Mouse (Mus musculus) forebrain, embryonic 15.5 days (tissue): ENCODE results near the gene Raver2. TPM values are rescaled to one million over a fixed set of nuclear protein-coding genes. Genes with fewer than 3 reads are reported as not detected.
A peak's percentile ranks its signal among the peaks of the same experiment; 100 is the strongest.
"Not testable (repeated sequence)": the region's sequence is repeated elsewhere in the genome, so short reads cannot be mapped to it uniquely, and the experiment has no call there.

Experiments
- ATAC-seq: fragments of 200-750 bp; cut with Nextera tagmentation; replicated peaks from 2 replicates; pipeline ENCODE4 v1.8.0; 2017; ENCODE audit warnings: mild to moderate bottlenecking, moderate TSS enrichment, moderate library complexity
- H3K27ac ChIP-seq: fragments of 300-500 bp; sonication (generic); replicated peaks from 2 replicates; pipeline ENCODE4 v1.5.1; 2015; ENCODE audit warnings: mild to moderate bottlenecking, inconsistent platforms
- H3K27me3 ChIP-seq: fragments of 300-500 bp; sonication (generic); 2 replicates; pipeline ENCODE4 v1.6.1; 2015; ENCODE audit warnings: inconsistent platforms
- H3K36me3 ChIP-seq: fragments of 300-500 bp; sonication (generic); 2 replicates; pipeline ENCODE4 v1.6.1; 2015; ENCODE audit warnings: mild to moderate bottlenecking, inconsistent platforms
- H3K4me1 ChIP-seq: fragments of 300-500 bp; sonication (generic); 2 replicates; pipeline ENCODE4 v1.6.1; 2015; ENCODE audit warnings: inconsistent platforms
- H3K4me2 ChIP-seq: fragments of 300-500 bp; sonication (generic); replicated peaks from 2 replicates; pipeline ENCODE4 v1.6.1; 2015; ENCODE audit warnings: mild to moderate bottlenecking, inconsistent platforms
- H3K4me3 ChIP-seq: fragments of 300-500 bp; sonication (generic); 2 replicates; pipeline ENCODE4 v1.5.1; 2015; ENCODE audit warnings: mild to moderate bottlenecking, inconsistent platforms
- H3K9ac ChIP-seq: fragments of 300-500 bp; sonication (generic); replicated peaks from 2 replicates; pipeline ENCODE4 v1.6.1; 2015; ENCODE audit warnings: mild to moderate bottlenecking, inconsistent platforms
- H3K9me3 ChIP-seq: fragments of 300-500 bp; sonication (generic); 2 replicates; pipeline ENCODE4 v1.6.1; 2016; ENCODE audit warnings: inconsistent platforms
- WGBS: fragments of 180-500 bp; shearing (Covaris S2); methylation state at CpG from one replicate; pipeline ENCODE4 v1.1.7; 2015; ENCODE audit warnings: mixed read lengths; 5-methylcytosine and 5-hydroxymethylcytosine counted together
- polyA plus RNA-seq: library from polyadenylated mRNA; unstranded; fragments of >200 nt; fragmentation: Nextera tagmentation; extraction: Ambion mirVana; gene quantifications from 2 replicates; pipeline ENCODE4 v1.2.1, GENCODE M21; 2015

Gene Raver2
- polyA plus RNA-seq, 1 experiment from 2014 or later: 4.9 TPM

DNA sequence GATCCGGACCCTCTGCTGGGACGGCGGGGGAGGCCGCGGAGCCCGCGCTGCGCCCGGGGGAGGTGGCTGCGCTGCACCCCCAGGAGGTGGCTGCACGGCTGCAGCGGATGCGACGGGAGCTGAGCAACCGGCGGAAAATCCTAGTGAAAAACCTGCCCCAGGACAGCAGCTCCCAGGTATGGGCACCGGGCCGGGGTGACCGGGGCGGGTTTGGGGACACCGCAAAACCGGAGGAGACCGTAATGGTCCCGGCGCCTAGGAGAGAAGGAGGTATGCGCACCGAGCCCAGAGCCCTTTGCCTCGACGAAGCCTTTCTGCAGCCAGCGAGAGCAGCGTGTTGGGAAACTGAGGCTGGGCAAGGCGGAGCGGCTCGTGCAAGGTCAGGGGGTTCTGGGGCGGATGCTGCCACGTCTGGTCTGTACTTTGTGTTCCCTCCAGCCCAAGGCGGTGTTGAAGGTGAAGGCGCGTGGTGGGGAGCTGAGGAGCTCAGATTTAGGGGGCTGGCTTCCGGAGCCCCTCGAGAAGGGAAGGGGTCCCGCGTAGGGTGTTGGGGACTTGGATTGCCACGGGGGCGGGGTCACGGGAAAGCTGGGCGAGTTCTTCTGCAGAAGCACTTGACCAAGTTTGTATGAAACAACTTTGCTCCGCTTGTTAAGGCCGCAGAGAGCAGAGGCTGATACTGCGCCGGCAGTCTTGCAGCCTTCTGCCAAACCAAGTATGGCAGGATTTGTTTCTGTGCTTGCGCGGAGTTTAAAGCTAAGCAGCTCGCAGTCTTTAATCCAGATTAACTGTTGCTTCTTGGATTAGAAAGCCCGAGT lies 580 bp downstream of the Raver2 start:
- Histone ChIP-seq H3K4me1 (peaks cover 12% of the 10 kb centered on the region; the same call in 1 of the 2 replicates), H3K36me3 (no peaks in the 10 kb centered on the region), H3K9me3 (no peaks in the 10 kb centered on the region), H3K4me3 (peak overlapping the region; percentile 87), H3K4me2 (peak overlapping the region; percentile 93), H3K27me3 (0 out of 2 replicates have a peak, but pooled peaks cover 2% of the 10 kb centered on the region), H3K27ac (no peak overlapping the region), H3K9ac (peak overlapping the region; percentile 64)
- peak; percentile 90 for ATAC-seq
- WGBS: under 1% methylated on average over 55 of the region's 55 CpGs

DNA sequence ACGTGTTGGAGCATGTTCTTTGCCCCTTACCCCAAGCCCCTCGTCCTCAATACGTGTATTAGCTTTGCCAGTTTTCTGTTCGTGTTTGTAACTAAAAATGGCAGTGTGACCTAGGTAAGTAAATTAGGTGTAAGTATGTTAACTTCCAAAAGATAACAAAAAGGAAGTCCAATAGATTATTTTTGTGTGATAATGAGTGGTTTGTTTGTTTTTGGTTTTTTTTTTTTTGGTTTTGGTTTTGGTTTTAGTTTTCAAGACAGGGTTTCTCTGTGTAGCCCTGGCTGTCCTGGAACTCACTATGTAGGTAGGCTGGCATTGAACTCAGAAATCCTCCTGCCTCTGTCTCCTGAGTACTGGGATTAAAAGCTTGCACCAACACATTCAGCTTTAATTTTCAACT lies 2.8 kb downstream of the Raver2 start:
- Histone ChIP-seq H3K27ac (no peak overlapping the region), H3K9ac (no peak overlapping the region), H3K4me3 (no peak overlapping the region), H3K36me3 (no peaks in the 10 kb centered on the region), H3K4me2 (no peak overlapping the region), H3K4me1 (peaks cover 12% of the 10 kb centered on the region; the same call in 1 of the 2 replicates), H3K9me3 (no peaks in the 10 kb centered on the region), H3K27me3 (0 out of 2 replicates have a peak, but pooled peaks cover 2% of the 10 kb centered on the region)
- ATAC-seq: no peak
- 89% methylated on average over 4 of the region's 4 CpGs for WGBS

GRCm38 (mm10) chr4:101076425-101076824 lies 7.6 kb downstream of the Raver2 start:
- H3K36me3 ChIP-seq: no peaks in the 10 kb centered on the region
- H3K4me3 ChIP-seq: no peak overlapping the region
- H3K9me3 ChIP-seq: no peaks in the 10 kb centered on the region
- H3K4me1 ChIP-seq: no peaks in the 10 kb centered on the region
- H3K4me2 ChIP-seq: no peak overlapping the region
- H3K27ac ChIP-seq: no peak overlapping the region
- H3K9ac ChIP-seq: no peak overlapping the region
- WGBS: 14% methylated on average over 3 of the region's 3 CpGs
- no peak for ATAC-seq
- H3K27me3 ChIP-seq: no peaks in the 10 kb centered on the region

- no peak for ATAC-seq
- Histone ChIP-seq H3K4me3 (no peak overlapping the region), H3K4me1 (0 out of 2 replicates have a peak, but pooled peaks cover 4% of the 10 kb centered on the region), H3K27me3 (no peaks in the 10 kb centered on the region), H3K36me3 (no peaks in the 10 kb centered on the region), H3K4me2 (no peak overlapping the region), H3K27ac (no peak overlapping the region), H3K9ac (no peak overlapping the region), H3K9me3 (no peaks in the 10 kb centered on the region)
- WGBS: 77% methylated on average over 3 of the region's 3 CpGs
Measured at GRCm38 (mm10) chr4:101080016-101080415, 11.2 kb downstream of the Raver2 start.

DNA sequence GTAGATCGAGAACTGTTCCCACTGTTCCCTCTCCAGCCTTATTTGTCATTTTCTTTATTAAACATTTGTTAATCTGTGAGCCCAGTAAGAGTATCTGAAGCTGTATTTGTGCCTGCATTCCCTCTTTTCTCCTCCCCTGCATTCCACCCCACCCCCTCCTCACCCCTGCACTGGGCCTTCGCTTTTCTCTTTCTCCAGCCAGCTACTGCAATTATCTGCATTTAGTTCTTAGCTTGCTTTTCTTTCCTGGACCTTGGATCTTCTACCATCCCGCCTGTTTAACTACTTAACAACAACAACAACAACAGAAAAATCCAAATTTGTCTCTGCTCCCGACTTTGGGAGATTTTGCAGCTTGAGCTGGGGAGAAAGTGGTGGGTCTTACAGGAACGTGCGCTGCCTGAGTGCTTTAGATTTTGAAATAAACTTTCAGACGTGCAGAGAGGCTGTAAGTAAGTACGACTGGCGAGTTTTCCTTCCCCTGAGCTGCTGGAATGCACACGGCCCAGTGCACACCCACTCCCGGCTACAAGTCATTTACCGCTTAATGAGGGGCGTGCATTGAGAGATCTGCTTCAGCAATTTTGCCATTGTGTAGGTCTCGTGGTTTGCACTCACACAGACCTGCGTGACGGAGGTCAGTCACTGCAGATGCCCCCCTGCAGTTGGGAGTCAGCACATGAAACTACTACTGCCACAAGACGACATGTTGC lies 13.5 kb downstream of the Raver2 start:
- Histone ChIP-seq H3K27ac (peak overlapping the region; percentile 13; the same call in 1 of the 2 replicates), H3K9me3 (no peaks in the 10 kb centered on the region), H3K36me3 (no peaks in the 10 kb centered on the region), H3K9ac (no peak overlapping the region), H3K27me3 (no peaks in the 10 kb centered on the region), H3K4me2 (no peak overlapping the region), H3K4me3 (no peak overlapping the region), H3K4me1 (0 out of 2 replicates have a peak, but pooled peaks cover 4% of the 10 kb centered on the region)
- WGBS: 5% methylated on average over 17 of the region's 17 CpGs
- peak; percentile 46; the same call in 1 of the 2 replicates for ATAC-seq

GRCm38 (mm10) chr4:101084863-101085262 lies 16.1 kb downstream of the Raver2 start:
- H3K27me3 ChIP-seq: no peaks in the 10 kb centered on the region
- no peak overlapping the region for H3K4me2 ChIP-seq
- no peaks in the 10 kb centered on the region for H3K36me3 ChIP-seq
- no peaks in the 10 kb centered on the region for H3K9me3 ChIP-seq
- H3K9ac ChIP-seq: no peak overlapping the region
- 89% methylated on average over 4 of the region's 4 CpGs for WGBS
- no peak for ATAC-seq
- 0 out of 2 replicates have a peak, but pooled peaks cover 4% of the 10 kb centered on the region for H3K4me1 ChIP-seq
- no peak overlapping the region for H3K27ac ChIP-seq
- H3K4me3 ChIP-seq: no peak overlapping the region

DNA sequence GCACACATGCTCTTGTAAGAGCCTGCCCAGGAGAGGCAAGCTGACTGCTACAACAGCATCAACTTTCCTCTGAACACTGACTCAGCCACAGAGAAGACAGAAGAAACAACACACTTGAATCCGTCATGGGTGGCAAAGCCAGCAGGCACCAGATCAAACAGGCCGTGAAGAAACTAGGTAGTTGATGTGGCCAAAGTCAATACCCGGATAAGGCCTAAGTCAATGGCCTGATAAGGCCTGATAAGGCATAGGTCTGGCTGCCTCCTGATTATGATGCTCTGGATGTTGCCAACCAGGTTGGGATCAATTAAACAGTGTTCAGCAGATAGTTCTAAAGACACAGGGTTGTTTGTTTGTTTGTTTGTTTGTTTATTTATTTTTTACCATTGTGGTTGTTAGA lies 17.3 kb downstream of the Raver2 start:
- Histone ChIP-seq H3K9ac (no peak overlapping the region), H3K4me2 (no peak overlapping the region), H3K4me1 (0 out of 2 replicates have a peak, but pooled peaks cover 4% of the 10 kb centered on the region), H3K27ac (no peak overlapping the region), H3K27me3 (no peaks in the 10 kb centered on the region), H3K4me3 (no peak overlapping the region), H3K36me3 (no peaks in the 10 kb centered on the region), H3K9me3 (no peaks in the 10 kb centered on the region)
- ATAC-seq: no peak
- 88% methylated on average over 3 of the region's 3 CpGs for WGBS

GRCm38 (mm10) chr4:101087721-101088120 lies 18.9 kb downstream of the Raver2 start:
- Histone ChIP-seq H3K27ac (no peak overlapping the region), H3K4me2 (no peak overlapping the region), H3K4me1 (0 out of 2 replicates have a peak, but pooled peaks cover 1% of the 10 kb centered on the region), H3K9ac (no peak overlapping the region), H3K9me3 (no peaks in the 10 kb centered on the region), H3K27me3 (no peaks in the 10 kb centered on the region), H3K36me3 (no peaks in the 10 kb centered on the region), H3K4me3 (no peak overlapping the region)
- no peak for ATAC-seq
- 36% methylated on average over 1 of the region's 1 CpGs for WGBS

DNA sequence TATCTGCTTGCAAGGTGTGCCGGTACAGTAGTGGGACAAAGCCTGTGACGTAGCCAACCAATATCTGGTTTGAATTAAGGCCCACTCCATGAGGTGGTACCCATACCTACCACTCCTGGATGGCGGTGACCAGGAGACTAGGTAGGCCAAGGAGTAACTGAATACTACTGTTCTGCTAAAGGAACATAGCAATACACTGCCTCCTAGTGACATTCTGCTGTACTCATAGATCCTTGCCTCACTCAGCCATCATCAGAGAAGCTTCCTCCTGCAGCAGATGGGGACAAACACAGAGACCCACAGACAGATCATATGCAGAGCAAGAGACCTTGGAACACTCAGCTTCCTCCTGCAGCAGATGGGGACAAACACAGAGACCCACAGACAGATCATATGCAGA lies 21.8 kb downstream of the Raver2 start:
- H3K27ac ChIP-seq, H3K9me3 ChIP-seq, H3K36me3 ChIP-seq, H3K9ac ChIP-seq, H3K4me1 ChIP-seq, ATAC-seq, H3K4me2 ChIP-seq, H3K4me3 ChIP-seq, H3K27me3 ChIP-seq: not testable (repeated sequence)
- WGBS: 96% methylated on average over 3 of the region's 3 CpGs

- no peak for ATAC-seq
- H3K4me3 ChIP-seq: no peak overlapping the region
- no peak overlapping the region for H3K27ac ChIP-seq
- no peaks in the 10 kb centered on the region for H3K27me3 ChIP-seq
- no peak overlapping the region for H3K9ac ChIP-seq
- H3K9me3 ChIP-seq: no peaks in the 10 kb centered on the region
- no peaks in the 10 kb centered on the region for H3K4me1 ChIP-seq
- H3K4me2 ChIP-seq: no peak overlapping the region
- no peaks in the 10 kb centered on the region for H3K36me3 ChIP-seq
- 80% methylated on average over 10 of the region's 10 CpGs for WGBS
Measured at GRCm38 (mm10) chr4:101093292-101093691, 24.5 kb downstream of the Raver2 start.

- WGBS: 91% methylated on average over 12 of the region's 12 CpGs
- ATAC-seq: no peak
- Histone ChIP-seq H3K4me3 (no peak overlapping the region), H3K9me3 (0 out of 2 replicates have a peak, but pooled peaks cover 5% of the 10 kb centered on the region), H3K27me3 (no peaks in the 10 kb centered on the region), H3K4me1 (no peaks in the 10 kb centered on the region), H3K9ac (no peak overlapping the region), H3K36me3 (no peaks in the 10 kb centered on the region), H3K27ac (no peak overlapping the region), H3K4me2 (no peak overlapping the region)
Measured at GRCm38 (mm10) chr4:101107122-101107521, 38.3 kb downstream of the Raver2 start.

DNA sequence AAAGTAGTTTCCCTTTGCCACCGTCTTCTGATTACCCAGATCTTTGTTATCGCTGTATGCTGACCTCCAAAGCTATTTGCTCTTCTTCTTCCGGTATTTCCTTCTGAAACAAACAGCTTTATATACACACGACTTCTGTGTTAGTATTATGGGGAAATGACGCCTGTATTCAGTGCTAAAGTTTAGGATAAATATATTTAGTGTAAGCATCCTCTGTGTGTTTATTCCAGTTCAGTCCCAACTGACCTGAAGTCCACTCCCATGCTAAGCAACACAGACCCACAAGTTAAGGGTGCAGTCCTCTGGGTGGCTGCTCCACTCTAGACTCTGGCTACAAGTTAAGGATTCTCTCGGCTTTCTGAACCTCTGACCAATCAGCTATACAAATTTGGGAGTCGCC lies 52.2 kb downstream of the Raver2 start:
- Histone ChIP-seq H3K9me3 (no peaks in the 10 kb centered on the region), H3K4me2 (no peak overlapping the region), H3K27ac (no peak overlapping the region), H3K4me3 (no peak overlapping the region), H3K9ac (no peak overlapping the region), H3K36me3 (no peaks in the 10 kb centered on the region), H3K4me1 (no peaks in the 10 kb centered on the region), H3K27me3 (no peaks in the 10 kb centered on the region)
- no peak for ATAC-seq
- 92% methylated on average over 7 of the region's 7 CpGs for WGBS
